Mouse (Mus musculus) embryonic facial prominence, embryonic 15.5 days (tissue): ENCODE results near the gene Lef1. TPM values are rescaled to one million over a fixed set of nuclear protein-coding genes. Genes with fewer than 3 reads are reported as not detected.
A peak's percentile ranks its signal among the peaks of the same experiment; 100 is the strongest.

Experiments used
- ATAC-seq: fragments of 200-750 bp; cut with Nextera tagmentation; 2 replicates; pipeline ENCODE4 v1.8.0; 2017; ENCODE audit warnings: low read depth, moderate TSS enrichment; ENCODE audit not compliant: insufficient number of reproducible peaks, low FRiP score, low TSS enrichment
- H3K27ac ChIP-seq: fragments of 300-500 bp; sonication (generic); replicated peaks from 2 replicates; pipeline ENCODE4 v1.5.1; 2015; ENCODE audit warnings: mild to moderate bottlenecking, inconsistent platforms
- H3K27me3 ChIP-seq: fragments of 300-500 bp; sonication (generic); 2 replicates; pipeline ENCODE4 v1.6.1; 2015; ENCODE audit warnings: inconsistent platforms
- H3K36me3 ChIP-seq: fragments of 300-500 bp; sonication (generic); 2 replicates; pipeline ENCODE4 v1.6.1; 2015; ENCODE audit warnings: mild to moderate bottlenecking, inconsistent platforms
- H3K4me1 ChIP-seq: fragments of 300-500 bp; sonication (generic); 2 replicates; pipeline ENCODE4 v1.6.1; 2015; ENCODE audit warnings: inconsistent platforms
- H3K4me2 ChIP-seq: fragments of 300-500 bp; sonication (generic); replicated peaks from 2 replicates; pipeline ENCODE4 v1.6.1; 2015; ENCODE audit warnings: mild to moderate bottlenecking, inconsistent platforms
- H3K4me3 ChIP-seq: fragments of 300-500 bp; sonication (generic); replicated peaks from 2 replicates; pipeline ENCODE4 v1.5.1; 2015; ENCODE audit warnings: mild to moderate bottlenecking, inconsistent platforms
- H3K9ac ChIP-seq: fragments of 300-500 bp; sonication (generic); 2 replicates; pipeline ENCODE4 v1.6.1; 2015; ENCODE audit warnings: inconsistent platforms
- H3K9me3 ChIP-seq: fragments of 300-500 bp; sonication (generic); replicated peaks from 2 replicates; pipeline ENCODE4 v1.6.1; 2016; ENCODE audit warnings: inconsistent platforms
- WGBS: fragments of 180-500 bp; shearing (Covaris S2); methylation state at CpG from one replicate; pipeline ENCODE4 v1.1.7; 2015; 5-methylcytosine and 5-hydroxymethylcytosine counted together
- polyA plus RNA-seq: library from polyadenylated mRNA; unstranded; fragments of >200 nt; fragmentation: Nextera tagmentation; extraction: Ambion mirVana; gene quantifications from 2 replicates; pipeline ENCODE4 v1.2.1, GENCODE M21; 2015

Lef1 gene
- polyA plus RNA-seq, 1 experiment from 2014 or later, result 53.1 TPM

DNA sequence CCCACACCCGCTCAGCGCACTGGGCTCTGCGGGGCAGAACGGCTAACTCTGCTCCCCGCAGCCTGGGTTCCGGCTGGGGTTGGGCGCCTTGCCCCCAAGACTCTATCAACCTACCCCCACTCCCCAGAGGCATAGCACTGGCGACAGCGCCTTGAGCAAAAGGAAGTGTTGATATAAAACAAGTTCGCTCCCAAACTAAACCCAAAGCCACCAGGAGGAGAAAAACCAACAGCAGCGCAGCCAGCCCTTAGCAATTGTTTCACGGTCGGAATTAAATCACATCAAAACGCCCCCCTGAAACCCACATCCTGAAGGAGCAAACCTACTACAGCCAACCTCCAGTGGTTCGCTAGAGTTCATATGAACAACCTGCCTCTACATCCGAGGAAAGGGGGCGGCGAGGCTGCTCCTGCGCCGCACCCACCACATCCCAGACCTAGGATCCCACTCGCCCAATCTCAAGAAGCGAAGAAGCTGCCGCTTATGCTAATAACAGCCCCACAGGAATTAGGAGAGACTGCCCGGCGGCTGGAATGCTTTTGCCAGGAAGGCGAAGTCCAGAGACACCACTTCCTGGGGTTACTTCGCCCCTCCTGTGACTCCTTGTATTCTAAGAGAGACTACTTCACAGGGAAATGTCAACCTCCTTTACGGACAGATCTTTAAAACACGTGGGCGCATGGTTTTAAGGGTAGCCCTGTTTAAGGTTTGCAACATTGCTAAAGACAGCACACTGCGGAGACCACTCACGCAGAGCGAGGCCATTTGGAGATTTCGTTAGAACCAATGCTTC, 2.8 kb upstream of the Lef1 start:
- H3K4me1 ChIP-seq, result peaks cover 50% of the 10 kb centered on the region
- no peak for ATAC-seq
- H3K4me2 ChIP-seq, result peak overlapping the region; percentile 93
- 5% methylated on average over 34 of the region's 34 CpGs for WGBS
- no peak overlapping the region for H3K9ac ChIP-seq
- no peaks in the 10 kb centered on the region for H3K9me3 ChIP-seq
- peak overlapping the region; percentile 50 for H3K4me3 ChIP-seq
- peaks cover 27% of the 10 kb centered on the region for H3K27me3 ChIP-seq
- no peaks in the 10 kb centered on the region for H3K36me3 ChIP-seq
- H3K27ac ChIP-seq, result peak overlapping the region; percentile 51; the same call in 1 of the 2 replicates

- Histone ChIP-seq H3K9me3 (no peaks in the 10 kb centered on the region), H3K4me1 (peaks cover 57% of the 10 kb centered on the region), H3K9ac (no peak overlapping the region), H3K4me2 (peak overlapping the region; percentile 93), H3K36me3 (no peaks in the 10 kb centered on the region), H3K4me3 (peak overlapping the region; percentile 50; the same call in 1 of the 2 replicates), H3K27me3 (peaks cover 27% of the 10 kb centered on the region), H3K27ac (no peak overlapping the region)
- WGBS, result 12% methylated on average over 9 of the region's 9 CpGs
- no peak for ATAC-seq
These were observed 2.1 kb upstream of the Lef1 start for GRCm38 (mm10) chr3:131108094-131108653.

DNA sequence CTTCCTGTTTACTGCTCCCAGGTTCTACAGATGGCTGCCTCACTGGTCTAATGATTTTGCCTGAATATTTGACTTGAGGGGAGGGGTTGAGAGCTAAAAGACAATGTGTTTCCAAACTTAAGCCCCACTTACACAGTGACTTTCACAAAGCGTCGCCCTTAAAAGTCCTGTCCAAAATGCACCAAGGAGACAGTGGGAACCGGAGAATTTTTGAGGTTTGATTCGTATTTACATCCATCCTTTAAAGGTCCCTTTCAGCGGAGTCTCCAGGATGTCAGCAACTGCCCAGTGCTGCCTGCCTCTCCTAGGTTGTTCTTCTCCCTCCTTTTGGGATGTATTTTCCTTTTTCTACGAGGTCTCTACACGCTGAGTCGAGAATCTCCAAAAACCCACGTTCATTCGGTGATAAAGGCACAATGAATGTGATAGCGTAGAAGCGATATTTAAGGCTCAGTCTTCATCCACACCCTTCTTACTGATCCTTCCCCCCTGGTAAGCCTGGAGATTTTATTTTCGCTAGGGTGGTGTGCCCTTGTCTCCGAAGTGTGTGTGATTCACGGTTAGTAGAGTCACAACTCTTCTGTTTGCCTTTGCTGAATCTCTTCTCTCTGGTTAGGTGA, 1.1 kb upstream of the Lef1 start:
- Histone ChIP-seq H3K27me3 (peaks cover 20% of the 10 kb centered on the region), H3K4me3 (peak overlapping the region; percentile 72), H3K9ac (0 out of 2 replicates have a peak overlapping the region, but pooled peaks have one; percentile 7), H3K4me1 (peaks cover 58% of the 10 kb centered on the region), H3K27ac (no peak overlapping the region), H3K9me3 (no peaks in the 10 kb centered on the region), H3K36me3 (no peaks in the 10 kb centered on the region), H3K4me2 (peak overlapping the region; percentile 92)
- WGBS, result 4% methylated on average over 15 of the region's 15 CpGs
- no peak for ATAC-seq

- Histone ChIP-seq H3K27me3 (peaks cover 20% of the 10 kb centered on the region), H3K9ac (0 out of 2 replicates have a peak overlapping the region, but pooled peaks have one; percentile 7), H3K4me1 (peaks cover 58% of the 10 kb centered on the region), H3K4me2 (peak overlapping the region; percentile 92), H3K27ac (no peak overlapping the region), H3K4me3 (peak overlapping the region; percentile 72), H3K9me3 (no peaks in the 10 kb centered on the region), H3K36me3 (no peaks in the 10 kb centered on the region)
- no peak for ATAC-seq
- WGBS, result 2% methylated on average over 13 of the region's 14 CpGs
These were observed 593 bp upstream of the Lef1 start for GRCm38 (mm10) chr3:131109686-131110070.

DNA sequence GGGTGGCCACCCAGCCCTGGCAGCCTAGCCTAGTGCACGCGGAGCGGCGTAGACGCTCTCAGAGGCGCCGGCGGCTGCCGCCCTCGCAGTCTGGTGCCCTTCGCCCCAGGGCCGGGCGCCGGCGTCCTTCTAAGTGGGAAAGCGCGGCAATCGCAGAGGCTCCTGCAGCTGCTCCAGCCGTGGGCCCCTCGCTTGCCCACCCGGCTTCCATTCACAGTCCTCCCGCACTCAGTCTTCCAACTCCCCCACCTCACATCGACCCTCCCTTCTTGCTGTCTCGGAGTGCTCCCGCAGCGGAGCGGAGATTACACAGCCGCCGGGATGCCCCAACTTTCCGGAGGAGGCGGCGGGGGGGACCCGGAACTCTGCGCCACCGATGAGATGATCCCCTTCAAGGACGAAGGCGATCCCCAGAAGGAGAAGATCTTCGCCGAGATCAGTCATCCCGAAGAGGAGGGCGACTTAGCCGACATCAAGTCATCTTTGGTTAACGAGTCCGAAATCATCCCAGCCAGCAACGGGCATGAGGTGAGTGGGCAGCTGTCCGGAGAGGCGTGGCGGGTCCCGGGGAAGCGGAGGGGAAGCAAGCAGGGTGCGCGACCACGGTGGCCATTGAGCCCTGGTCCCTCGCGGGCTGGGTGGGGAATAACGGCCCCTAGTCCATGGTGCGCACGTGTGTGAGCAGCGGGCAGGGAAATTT, 1.0 kb downstream of the Lef1 start:
- under 1% methylated on average over 59 of the region's 59 CpGs for WGBS
- Histone ChIP-seq H3K36me3 (no peaks in the 10 kb centered on the region), H3K4me1 (peaks cover 59% of the 10 kb centered on the region), H3K27me3 (peaks cover 13% of the 10 kb centered on the region), H3K4me3 (peak overlapping the region; percentile 72), H3K4me2 (peak overlapping the region; percentile 92), H3K9ac (peak overlapping the region; percentile 72), H3K27ac (peak overlapping the region; percentile 89), H3K9me3 (no peaks in the 10 kb centered on the region)
- ATAC-seq, result no peak

DNA sequence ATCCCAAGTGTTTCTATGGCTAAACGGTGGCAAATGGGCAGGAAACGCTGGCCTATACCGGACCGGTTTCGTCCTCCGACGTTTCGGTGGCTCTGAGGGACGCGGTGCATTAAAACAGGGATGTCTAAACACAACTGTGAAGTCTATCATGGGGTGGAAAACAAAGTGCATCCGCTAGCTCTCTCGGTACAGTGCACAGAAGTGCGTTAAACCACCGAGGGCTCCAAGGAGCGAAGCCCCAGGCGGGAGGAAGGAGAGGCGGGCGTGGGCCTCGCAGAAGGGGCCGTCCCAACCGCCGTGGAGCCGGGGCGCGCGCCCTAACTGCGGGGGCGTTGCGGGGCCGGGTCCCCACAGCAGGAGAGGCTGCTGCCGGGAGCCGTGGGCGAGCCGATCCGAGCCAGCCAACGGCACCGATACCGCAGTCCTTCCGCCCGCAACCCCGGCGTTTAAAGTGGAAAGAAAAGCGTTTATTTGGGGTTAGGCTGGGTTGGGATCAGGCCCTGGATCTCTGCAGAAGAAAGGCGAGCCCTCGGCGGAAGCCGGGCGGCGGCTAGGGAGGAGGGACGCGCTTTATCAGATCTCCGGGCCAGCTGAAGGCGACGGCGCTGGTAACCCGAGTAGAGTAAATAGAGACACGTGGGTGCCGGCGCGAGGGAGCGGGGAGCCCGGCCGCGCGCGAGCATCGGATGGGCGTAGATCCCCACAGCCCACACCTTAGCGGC, 1.7 kb downstream of the Lef1 start:
- H3K9ac ChIP-seq, result peak overlapping the region; percentile 72
- peak overlapping the region; percentile 92 for H3K4me2 ChIP-seq
- peaks cover 54% of the 10 kb centered on the region for H3K4me1 ChIP-seq
- no peaks in the 10 kb centered on the region for H3K36me3 ChIP-seq
- no peaks in the 10 kb centered on the region for H3K9me3 ChIP-seq
- ATAC-seq, result peak; percentile 66
- H3K4me3 ChIP-seq, result peak overlapping the region; percentile 72
- H3K27ac ChIP-seq, result peak overlapping the region; percentile 89
- H3K27me3 ChIP-seq, result peaks cover 6% of the 10 kb centered on the region
- WGBS, result under 1% methylated on average over 69 of the region's 69 CpGs

DNA sequence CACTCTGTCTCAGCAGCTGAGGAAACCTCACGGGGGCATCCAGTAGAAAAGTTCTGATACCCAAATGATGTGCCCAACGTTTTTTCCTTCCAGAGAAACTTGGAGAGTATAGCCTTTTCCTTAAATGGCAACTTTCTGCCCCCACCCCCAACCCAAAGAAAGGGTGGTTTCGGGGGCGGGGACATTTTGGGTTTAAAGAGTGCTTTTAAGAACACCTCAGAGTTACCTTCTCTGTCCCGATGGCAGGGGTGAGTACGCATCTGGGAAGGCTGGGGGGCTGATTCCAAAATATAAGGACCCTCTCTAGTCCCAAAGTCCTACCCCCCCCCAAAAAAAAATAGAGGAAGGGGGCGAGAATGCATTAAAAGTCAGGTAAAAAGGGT, 2.3 kb downstream of the Lef1 start:
- no peaks in the 10 kb centered on the region for H3K9me3 ChIP-seq
- H3K4me3 ChIP-seq, result peak overlapping the region; percentile 72
- H3K9ac ChIP-seq, result peak overlapping the region; percentile 72
- no peak for ATAC-seq
- peak overlapping the region; percentile 89; the same call in 1 of the 2 replicates for H3K27ac ChIP-seq
- WGBS, result 0% methylated on average over 7 of the region's 7 CpGs
- H3K4me1 ChIP-seq, result peaks cover 54% of the 10 kb centered on the region
- no peaks in the 10 kb centered on the region for H3K36me3 ChIP-seq
- peak overlapping the region; percentile 92 for H3K4me2 ChIP-seq
- peaks cover 3% of the 10 kb centered on the region for H3K27me3 ChIP-seq

DNA sequence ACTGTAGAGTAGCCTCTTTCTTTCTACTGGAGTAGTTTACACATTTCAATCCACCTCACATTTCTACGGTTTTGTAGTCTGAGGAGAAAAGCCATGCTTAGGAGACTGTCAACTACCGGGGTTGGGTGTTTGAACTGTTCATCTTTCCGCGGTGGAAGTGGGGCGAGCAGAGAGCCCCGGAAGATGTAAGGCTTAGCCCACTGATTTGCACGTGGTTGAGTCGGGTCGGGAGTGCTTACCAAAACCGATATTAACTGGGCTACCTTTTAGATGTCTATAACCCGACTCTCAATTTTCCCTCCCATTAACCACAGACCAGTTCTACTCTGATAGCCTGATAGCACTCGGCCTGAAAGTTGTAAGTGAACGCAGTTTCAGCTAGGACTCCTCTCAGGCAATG, 2.8 kb downstream of the Lef1 start:
- Histone ChIP-seq H3K27ac (no peak overlapping the region), H3K9me3 (no peaks in the 10 kb centered on the region), H3K4me3 (peak overlapping the region; percentile 72), H3K27me3 (peaks cover 3% of the 10 kb centered on the region), H3K9ac (0 out of 2 replicates have a peak overlapping the region, but pooled peaks have one; percentile 72), H3K4me1 (peaks cover 54% of the 10 kb centered on the region), H3K4me2 (peak overlapping the region; percentile 92), H3K36me3 (no peaks in the 10 kb centered on the region)
- no peak for ATAC-seq
- 6% methylated on average over 13 of the region's 13 CpGs for WGBS

DNA sequence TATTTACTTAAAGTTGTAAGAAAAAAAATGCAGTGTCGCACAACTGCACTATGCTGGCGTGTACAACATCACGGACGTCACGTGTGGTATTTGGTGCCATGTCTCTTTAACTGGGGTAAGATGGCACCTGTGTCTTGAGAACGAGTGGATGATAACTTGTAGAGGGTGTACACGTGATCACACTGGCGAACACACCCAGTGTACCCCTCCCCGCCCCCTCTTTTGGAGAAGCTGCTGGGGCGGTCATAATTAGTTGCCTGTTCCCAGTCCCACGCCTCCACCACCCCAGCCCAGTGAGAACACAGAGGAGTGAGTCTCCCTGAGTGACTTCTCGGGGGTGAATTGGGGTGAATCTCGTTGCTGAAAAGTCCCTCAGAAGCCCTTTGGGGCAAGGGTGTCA, 5.8 kb downstream of the Lef1 start:
- Histone ChIP-seq H3K36me3 (no peaks in the 10 kb centered on the region), H3K4me2 (peak overlapping the region; percentile 27; the same call in 1 of the 2 replicates), H3K4me1 (peaks cover 46% of the 10 kb centered on the region), H3K27ac (no peak overlapping the region), H3K9ac (no peak overlapping the region), H3K4me3 (no peak overlapping the region), H3K27me3 (no peaks in the 10 kb centered on the region; the same call in 1 of the 2 replicates), H3K9me3 (no peaks in the 10 kb centered on the region)
- no peak for ATAC-seq
- 70% methylated on average over 13 of the region's 13 CpGs for WGBS

GRCm38 (mm10) chr3:131117352-131117751, 7.1 kb downstream of the Lef1 start:
- H3K9me3 ChIP-seq, result no peaks in the 10 kb centered on the region
- H3K9ac ChIP-seq, result no peak overlapping the region
- ATAC-seq, result no peak
- no peaks in the 10 kb centered on the region; the same call in 1 of the 2 replicates for H3K27me3 ChIP-seq
- no peak overlapping the region for H3K27ac ChIP-seq
- 0 out of 2 replicates have a peak, but pooled peaks cover 3% of the 10 kb centered on the region for H3K36me3 ChIP-seq
- peak overlapping the region; percentile 1; the same call in 1 of the 2 replicates for H3K4me3 ChIP-seq
- H3K4me2 ChIP-seq, result peak overlapping the region; percentile 13; the same call in 1 of the 2 replicates
- peaks cover 42% of the 10 kb centered on the region for H3K4me1 ChIP-seq
- WGBS, result 75% methylated on average over 15 of the region's 15 CpGs
